11 mouse cellular contexts compared by ENCODE assay signal in the genomic region with DNA sequence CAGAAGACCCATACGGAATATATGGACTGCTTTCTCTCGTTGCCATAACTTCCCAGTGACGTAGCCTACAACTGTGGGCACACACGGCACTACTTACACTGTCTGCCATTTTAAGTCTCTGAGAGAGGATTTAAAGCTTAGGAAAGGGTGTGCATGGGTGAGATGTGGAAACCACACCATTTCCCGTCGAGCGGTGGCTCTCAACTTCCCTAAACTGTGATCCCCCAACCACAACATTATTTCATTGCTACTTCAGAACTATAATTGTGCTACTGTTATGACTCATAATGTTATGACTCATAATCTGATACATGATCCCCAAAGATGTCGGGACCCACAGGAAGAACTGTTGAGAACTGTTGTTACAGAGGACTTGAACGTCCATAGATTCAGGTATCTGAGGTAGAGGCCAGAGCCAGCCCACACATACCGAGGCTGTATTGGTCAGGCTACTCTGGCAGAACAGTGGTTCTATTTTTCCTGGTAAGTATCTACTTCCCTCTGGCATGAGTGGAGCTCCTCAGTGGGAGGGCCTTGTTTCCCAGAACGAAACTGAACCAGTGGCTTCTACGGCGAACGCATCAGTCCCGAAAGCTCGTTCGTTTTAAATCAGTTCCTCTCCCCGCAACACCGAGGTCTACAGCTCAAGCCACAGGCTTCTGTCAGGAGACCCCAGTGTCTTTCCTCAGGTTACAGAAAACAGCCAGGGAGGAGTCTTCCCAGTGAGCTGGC. TPM values are rescaled to one million over a fixed set of nuclear protein-coding genes. Genes with fewer than 3 reads are reported as not detected.
DNase-seq lines count a peak whose midpoint lies in the region; TF ChIP-seq lines count a peak whose summit lies in the region.
"Had no signal": no experiment of that assay in that cellular context is flagged by ENCODE, and none has a peak within 500 bp of the region (broad histone marks: within the 10 kb centered on the region; RNA-seq: fewer than 3 reads in every experiment).

No protein-coding gene starts in this region.

- no peak for TF ChIP-seq POLR2A in testis, adult 2 months (IDR thresholded peaks at IDR 0.05; ENCODE audit: control insufficient read depth, low read depth, low read length)

- peak overlapping the region; percentile 23 for H3K4me3 ChIP-seq in testis, adult 2 months (ENCODE audit: control insufficient read depth, low read depth, low read length)
- H3K4me3 ChIP-seq: hindbrain, embryonic 10.5 days had no signal

- no peak overlapping the region for H3K27ac ChIP-seq in testis, adult 2 months (ENCODE audit: control insufficient read depth, insufficient read depth, low read depth, low read length)
- H3K27ac ChIP-seq: hindbrain, embryonic 10.5 days had no signal

- no peak for TF ChIP-seq CTCF in testis, adult 2 months (IDR thresholded peaks at IDR 0.05; ENCODE audit: control insufficient read depth, insufficient read depth, insufficient replicate concordance, low read depth, low read length)

- H3K27me3 ChIP-seq in testis, adult 2 months (ENCODE audit: control insufficient read depth, insufficient read depth, low read length): no peaks in the 10 kb centered on the region

- no peaks in the 10 kb centered on the region for H3K36me3 ChIP-seq in testis, adult 2 months (ENCODE audit: control insufficient read depth, insufficient read depth, low read length)
- H3K36me3 ChIP-seq: hindbrain, embryonic 10.5 days had no signal

- no peaks in the 10 kb centered on the region for H3K4me1 ChIP-seq in testis, adult 2 months (ENCODE audit: control insufficient read depth, insufficient read depth, low read length)

- no peak for DNase-seq in testis, postnatal 10 days (ENCODE audit: low spot score)
- peak; percentile 63 for DNase-seq in MEL-GATA-1-ER (ENCODE audit: extremely low read depth, low read depth)
- peak; percentile 49 for DNase-seq in lung, postnatal 36 days
- peak; percentile 61 for DNase-seq in thymus, postnatal 25 days
- no peak for DNase-seq in cerebellum, adult 9-11 months
- DNase-seq in cerebellum, adult 9-10 months: no peak
- DNase-seq in adipocyte (ENCODE audit: low spot score): no peak
- DNase-seq: cerebellum, adult 18-20 months; gastrocnemius, postnatal 10 days had no signal

RNA-seq across cellular contexts. Expression of a gene that starts 12.2 kb away (rescaled TPM):
- 1.9 and 2.1 TPM in 2 replicates for polyA plus RNA-seq in testis, adult 2 months (2012; rRNA removed)

Comparison
In these comparisons a context has a peak if more than half of its experiments do, and no peak if none do; other contexts are left out.
1. DNase-seq: peak in MEL-GATA-1-ER (single experiment), lung, postnatal 36 days (single experiment) and thymus, postnatal 25 days (single experiment); none in testis, postnatal 10 days (single experiment), cerebellum, adult 9-11 months (single experiment), cerebellum, adult 9-10 months (single experiment) and adipocyte (single experiment).